Mouse (Mus musculus): ENCODE measurements around the gene Gigyf2. TPM values are rescaled to one million over a fixed set of nuclear protein-coding genes. Genes with fewer than 3 reads are reported as not detected.
A peak's percentile ranks its signal among the peaks of the same experiment; 100 is the strongest.

Gene Gigyf2
- polyA plus RNA-seq, 1 experiment from 2014 or later: 61.2 TPM

GRCm38 (mm10) chr1:87393444-87394195 lies 66.8 kb downstream of the Gigyf2 start:
- WGBS: 76% methylated on average over 3 of the region's 3 CpGs
- Histone ChIP-seq H3K9me3 (ENCODE audit: control insufficient read depth, low read depth, low read length) (no peaks in the 10 kb centered on the region), H3K27ac (ENCODE audit: low read length) (no peak overlapping the region), H3K9ac (replicated peaks; ENCODE audit: low read depth, low read length) (no peak overlapping the region), H3K36me3 (ENCODE audit: control insufficient read depth, insufficient read depth, low read length) (peaks cover 10% of the 10 kb centered on the region; the same call in 1 of the 2 replicates), H3K27me3 (ENCODE audit: control insufficient read depth, insufficient read depth, low read length) (no peaks in the 10 kb centered on the region), H3K4me1 (ENCODE audit: control insufficient read depth, insufficient read depth, low read length) (peaks cover 6% of the 10 kb centered on the region; the same call in 1 of the 2 replicates), H3K4me3 (ENCODE audit: low read depth, low read length) (no peak overlapping the region), H3K4me2 (replicated peaks; ENCODE audit: low read depth, low read length) (no peak overlapping the region)
- ATAC-seq (ENCODE audit: insufficient number of reproducible peaks, insufficient read depth, low FRiP score, low read depth): peak; percentile 58; the same call in 1 of the 2 replicates

DNA sequence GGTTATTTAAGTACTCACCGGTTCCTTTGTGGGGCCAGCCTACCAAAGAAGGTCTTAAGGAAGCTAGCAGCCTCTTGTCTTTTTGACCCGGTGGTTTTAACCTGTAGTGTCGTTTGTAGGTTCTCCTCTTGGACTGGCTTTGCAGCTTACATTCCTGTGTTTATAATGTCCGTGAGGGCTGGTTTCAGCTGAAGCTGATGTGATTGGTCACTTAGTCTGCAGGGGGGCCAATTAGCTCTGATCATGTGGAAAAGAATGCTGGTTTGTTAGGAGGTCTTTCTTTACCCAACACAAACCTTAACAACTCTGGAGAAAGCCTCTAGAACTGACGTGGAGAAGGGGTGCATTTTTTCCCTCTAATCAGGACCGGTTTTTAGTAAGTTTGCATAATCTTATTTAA lies 67.8 kb downstream of the Gigyf2 start, which contains the start of gene Kcnj13:
TSS of gene Kcnj13 (minus strand) at position 136 of the 400 bp plus-strand sequence.
- no peak for ATAC-seq (ENCODE audit: insufficient number of reproducible peaks, insufficient read depth, low FRiP score, low read depth)
- WGBS: 29% methylated on average over 6 of the region's 6 CpGs
- H3K4me3 ChIP-seq (ENCODE audit: low read depth, low read length): no peak within 1 kb of the TSS
- peaks cover 5% of the 10 kb centered on the region; the same call in 1 of the 2 replicates for H3K36me3 ChIP-seq (ENCODE audit: control insufficient read depth, insufficient read depth, low read length)
- peaks cover 6% of the 10 kb centered on the region; the same call in 1 of the 2 replicates for H3K4me1 ChIP-seq (ENCODE audit: control insufficient read depth, insufficient read depth, low read length)
- no peaks in the 10 kb centered on the region for H3K9me3 ChIP-seq (ENCODE audit: control insufficient read depth, low read depth, low read length)
- H3K4me2 ChIP-seq (replicated peaks; ENCODE audit: low read depth, low read length): no peak within 1 kb of the TSS
- H3K27ac ChIP-seq (ENCODE audit: low read length): no peak within 1 kb of the TSS
- H3K27me3 ChIP-seq (ENCODE audit: control insufficient read depth, insufficient read depth, low read length): no peaks in the 10 kb centered on the region
- no peak within 1 kb of the TSS for H3K9ac ChIP-seq (replicated peaks; ENCODE audit: low read depth, low read length)

- Histone ChIP-seq H3K9ac (replicated peaks; ENCODE audit: low read depth, low read length) (no peak overlapping the region), H3K9me3 (ENCODE audit: control insufficient read depth, low read depth, low read length) (no peaks in the 10 kb centered on the region), H3K4me1 (ENCODE audit: control insufficient read depth, insufficient read depth, low read length) (peaks cover 6% of the 10 kb centered on the region; the same call in 1 of the 2 replicates), H3K4me3 (ENCODE audit: low read depth, low read length) (no peak overlapping the region), H3K27ac (ENCODE audit: low read length) (peak overlapping the region; percentile 29; the same call in 1 of the 2 replicates), H3K27me3 (ENCODE audit: control insufficient read depth, insufficient read depth, low read length) (no peaks in the 10 kb centered on the region), H3K36me3 (ENCODE audit: control insufficient read depth, insufficient read depth, low read length) (no peaks in the 10 kb centered on the region), H3K4me2 (replicated peaks; ENCODE audit: low read depth, low read length) (0 out of 2 replicates have a peak overlapping the region, but pooled peaks have one; percentile 5)
- WGBS: 58% methylated on average over 7 of the region's 7 CpGs
- ATAC-seq (ENCODE audit: insufficient number of reproducible peaks, insufficient read depth, low FRiP score, low read depth): no peak
Measured at GRCm38 (mm10) chr1:87396923-87397586, 70.3 kb downstream of the Gigyf2 start.

GRCm38 (mm10) chr1:87404710-87405109 lies 77.9 kb downstream of the Gigyf2 start:
- Histone ChIP-seq H3K27me3 (ENCODE audit: control insufficient read depth, insufficient read depth, low read length) (no peaks in the 10 kb centered on the region), H3K9me3 (ENCODE audit: control insufficient read depth, low read depth, low read length) (no peaks in the 10 kb centered on the region), H3K27ac (ENCODE audit: low read length) (no peak overlapping the region), H3K36me3 (ENCODE audit: control insufficient read depth, insufficient read depth, low read length) (peaks cover 39% of the 10 kb centered on the region), H3K4me1 (ENCODE audit: control insufficient read depth, insufficient read depth, low read length) (no peaks in the 10 kb centered on the region), H3K4me2 (replicated peaks; ENCODE audit: low read depth, low read length) (no peak overlapping the region), H3K4me3 (ENCODE audit: low read depth, low read length) (no peak overlapping the region), H3K9ac (replicated peaks; ENCODE audit: low read depth, low read length) (no peak overlapping the region)
- ATAC-seq (ENCODE audit: insufficient number of reproducible peaks, insufficient read depth, low FRiP score, low read depth): no peak
- WGBS: 78% methylated on average over 1 of the region's 1 CpGs

DNA sequence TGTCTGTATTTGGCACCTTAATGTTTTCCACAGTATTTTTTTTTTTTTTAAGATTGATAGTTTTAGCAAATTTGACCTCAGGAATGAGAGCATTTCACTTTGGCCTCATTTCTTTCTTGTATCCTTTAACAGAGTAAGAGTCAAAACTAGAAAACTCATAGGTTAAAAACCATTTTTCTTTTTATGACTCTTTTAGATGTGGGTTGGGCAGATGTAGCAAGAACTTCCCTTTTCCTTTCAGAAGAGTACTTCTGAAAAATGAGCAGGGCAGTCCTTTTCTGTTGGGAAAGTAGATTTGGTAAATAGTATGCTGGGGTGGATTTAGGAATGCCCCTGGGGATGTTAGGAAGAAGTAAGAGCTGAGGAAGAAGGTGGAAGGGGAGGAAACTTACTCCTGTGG lies 79.2 kb downstream of the Gigyf2 start:
- Histone ChIP-seq H3K4me2 (replicated peaks; ENCODE audit: low read depth, low read length) (no peak overlapping the region), H3K27ac (ENCODE audit: low read length) (no peak overlapping the region), H3K4me3 (ENCODE audit: low read depth, low read length) (no peak overlapping the region), H3K9me3 (ENCODE audit: control insufficient read depth, low read depth, low read length) (no peaks in the 10 kb centered on the region), H3K9ac (replicated peaks; ENCODE audit: low read depth, low read length) (no peak overlapping the region), H3K36me3 (ENCODE audit: control insufficient read depth, insufficient read depth, low read length) (peaks cover 49% of the 10 kb centered on the region), H3K27me3 (ENCODE audit: control insufficient read depth, insufficient read depth, low read length) (no peaks in the 10 kb centered on the region), H3K4me1 (ENCODE audit: control insufficient read depth, insufficient read depth, low read length) (no peaks in the 10 kb centered on the region)
- no peak for ATAC-seq (ENCODE audit: insufficient number of reproducible peaks, insufficient read depth, low FRiP score, low read depth)

DNA sequence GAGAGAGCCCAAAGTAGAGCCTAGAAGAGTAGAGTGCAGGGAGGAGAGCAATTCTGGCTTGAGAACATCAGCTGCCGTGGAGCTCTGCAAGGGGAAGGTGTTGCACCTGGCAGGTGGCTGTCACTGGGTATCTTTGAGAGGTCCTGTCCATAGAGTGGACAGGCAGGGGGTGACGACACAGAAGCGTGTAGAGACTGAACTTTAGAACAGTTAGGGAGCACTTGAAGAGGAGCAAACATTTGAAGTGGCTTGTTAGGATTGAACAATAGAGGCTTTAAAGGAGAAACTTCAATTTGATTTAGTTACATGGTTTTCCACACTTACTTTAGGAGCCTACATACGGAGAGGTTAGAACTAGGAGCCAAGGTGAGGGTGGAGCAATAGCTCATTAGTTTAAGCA lies 82.6 kb downstream of the Gigyf2 start:
- no peaks in the 10 kb centered on the region for H3K9me3 ChIP-seq (ENCODE audit: control insufficient read depth, low read depth, low read length)
- no peak overlapping the region for H3K27ac ChIP-seq (ENCODE audit: low read length)
- no peak for ATAC-seq (ENCODE audit: insufficient number of reproducible peaks, insufficient read depth, low FRiP score, low read depth)
- H3K36me3 ChIP-seq (ENCODE audit: control insufficient read depth, insufficient read depth, low read length): peaks cover 71% of the 10 kb centered on the region
- no peaks in the 10 kb centered on the region for H3K27me3 ChIP-seq (ENCODE audit: control insufficient read depth, insufficient read depth, low read length)
- no peaks in the 10 kb centered on the region for H3K4me1 ChIP-seq (ENCODE audit: control insufficient read depth, insufficient read depth, low read length)
- H3K4me2 ChIP-seq (replicated peaks; ENCODE audit: low read depth, low read length): no peak overlapping the region
- 87% methylated on average over 4 of the region's 4 CpGs for WGBS
- no peak overlapping the region for H3K9ac ChIP-seq (replicated peaks; ENCODE audit: low read depth, low read length)
- H3K4me3 ChIP-seq (ENCODE audit: low read depth, low read length): no peak overlapping the region

GRCm38 (mm10) chr1:87418733-87419132 lies 91.9 kb downstream of the Gigyf2 start:
- H3K4me3 ChIP-seq (ENCODE audit: low read depth, low read length): no peak overlapping the region
- no peak overlapping the region for H3K9ac ChIP-seq (replicated peaks; ENCODE audit: low read depth, low read length)
- H3K27me3 ChIP-seq (ENCODE audit: control insufficient read depth, insufficient read depth, low read length): no peaks in the 10 kb centered on the region
- no peak overlapping the region for H3K27ac ChIP-seq (ENCODE audit: low read length)
- no peak overlapping the region for H3K4me2 ChIP-seq (replicated peaks; ENCODE audit: low read depth, low read length)
- ATAC-seq (ENCODE audit: insufficient number of reproducible peaks, insufficient read depth, low FRiP score, low read depth): no peak
- peaks cover 44% of the 10 kb centered on the region for H3K36me3 ChIP-seq (ENCODE audit: control insufficient read depth, insufficient read depth, low read length)
- 89% methylated on average over 4 of the region's 4 CpGs for WGBS
- no peaks in the 10 kb centered on the region for H3K4me1 ChIP-seq (ENCODE audit: control insufficient read depth, insufficient read depth, low read length)
- H3K9me3 ChIP-seq (ENCODE audit: control insufficient read depth, low read depth, low read length): no peaks in the 10 kb centered on the region

- H3K4me1 ChIP-seq (ENCODE audit: control insufficient read depth, insufficient read depth, low read length): no peaks in the 10 kb centered on the region
- no peak for ATAC-seq (ENCODE audit: insufficient number of reproducible peaks, insufficient read depth, low FRiP score, low read depth)
- H3K27me3 ChIP-seq (ENCODE audit: control insufficient read depth, insufficient read depth, low read length): no peaks in the 10 kb centered on the region
- no peak overlapping the region for H3K9ac ChIP-seq (replicated peaks; ENCODE audit: low read depth, low read length)
- H3K36me3 ChIP-seq (ENCODE audit: control insufficient read depth, insufficient read depth, low read length): peaks cover 51% of the 10 kb centered on the region
- H3K4me3 ChIP-seq (ENCODE audit: low read depth, low read length): no peak overlapping the region
- WGBS: 83% methylated on average over 2 of the region's 2 CpGs
- H3K27ac ChIP-seq (ENCODE audit: low read length): no peak overlapping the region
- H3K4me2 ChIP-seq (replicated peaks; ENCODE audit: low read depth, low read length): no peak overlapping the region
- H3K9me3 ChIP-seq (ENCODE audit: control insufficient read depth, low read depth, low read length): no peaks in the 10 kb centered on the region
Measured at GRCm38 (mm10) chr1:87435125-87435524, 108.3 kb downstream of the Gigyf2 start.

Data from stomach, embryonic 14.5 days (tissue).